Mouse (Mus musculus) heart, adult 2 months (tissue): ENCODE data around the gene Asic1.
A peak's percentile ranks its signal among the peaks of the same experiment; 100 is the strongest.

ENCODE experiments used
- CTCF ChIP-seq: fragments of 200-600 bp; IDR thresholded peaks from 2 replicates; pipeline ENCODE4 v1.8.1; 2022; ENCODE audit warnings: antibody characterized with exemption, mild to moderate bottlenecking, moderate library complexity
- EP300 ChIP-seq: fragments of 200-500 bp; IDR thresholded peaks from 2 replicates; pipeline ENCODE4 v1.6.1; 2011; ENCODE audit warnings: low read depth, low read length, control low read depth; ENCODE audit not compliant: insufficient read depth
- POLR2A ChIP-seq: fragments of 200-500 bp; IDR thresholded peaks from 2 replicates; pipeline ENCODE4 v1.6.1; 2011; ENCODE audit warnings: mild to moderate bottlenecking, low read depth, low read length, control low read depth; ENCODE audit not compliant: insufficient read depth

GRCm38 (mm10) chr15:99718461-99719021, 48.4 kb downstream of the Asic1 start:
- no peak; the same call in 1 of the 2 replicates for TF ChIP-seq POLR2A
- TF ChIP-seq CTCF = no peak
- TF ChIP-seq EP300 = 0 out of 2 replicates have a peak, but pooled peaks have one; percentile 12
